Mouse (Mus musculus): ENCODE results near the gene Tspear. TPM values are rescaled to one million over a fixed set of nuclear protein-coding genes. Genes with fewer than 3 reads are reported as not detected.
"Not testable (repeated sequence)": the region's sequence is repeated elsewhere in the genome, so short reads cannot be mapped to it uniquely, and the experiment has no call there.

Tspear gene
- polyA plus RNA-seq, 1 experiment from 2014 or later, result 0.55 TPM

DNA sequence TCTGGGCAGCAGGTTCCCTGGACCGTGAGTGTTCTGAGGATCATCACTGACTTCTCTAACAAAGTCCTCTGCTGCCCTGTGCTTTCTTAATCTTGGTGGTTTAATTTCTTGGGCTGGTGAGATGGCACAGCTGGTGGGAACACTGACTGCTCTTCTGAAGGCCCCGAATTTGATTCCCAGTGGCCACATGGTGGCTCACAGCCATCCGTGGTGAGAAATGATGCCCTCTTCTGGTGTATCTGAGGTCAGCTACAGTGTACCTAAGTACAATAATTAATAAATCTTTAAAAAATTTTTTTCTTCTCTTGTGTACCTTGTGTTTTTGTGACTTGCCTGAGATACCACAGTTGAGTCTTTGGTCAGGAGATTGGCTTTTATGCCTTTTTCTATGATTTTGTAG, 65.9 kb downstream of the Tspear start:
- H3K4me3 ChIP-seq (ENCODE audit: low read depth, low read length); ATAC-seq; H3K36me3 ChIP-seq (ENCODE audit: control insufficient read depth, insufficient read depth, low read length); H3K9ac ChIP-seq (ENCODE audit: low read length); H3K4me1 ChIP-seq (ENCODE audit: control insufficient read depth, insufficient read depth, low read length); H3K4me2 ChIP-seq (ENCODE audit: low read length); H3K27me3 ChIP-seq (replicated peaks; ENCODE audit: control insufficient read depth, insufficient read depth, low read length); H3K27ac ChIP-seq (ENCODE audit: low read depth, low read length); H3K9me3 ChIP-seq (replicated peaks; ENCODE audit: control insufficient read depth, low read length); DNase-seq (ENCODE audit: low spot score): not testable (repeated sequence)
- WGBS, result 61% methylated on average over 3 of the region's 3 CpGs

DNA sequence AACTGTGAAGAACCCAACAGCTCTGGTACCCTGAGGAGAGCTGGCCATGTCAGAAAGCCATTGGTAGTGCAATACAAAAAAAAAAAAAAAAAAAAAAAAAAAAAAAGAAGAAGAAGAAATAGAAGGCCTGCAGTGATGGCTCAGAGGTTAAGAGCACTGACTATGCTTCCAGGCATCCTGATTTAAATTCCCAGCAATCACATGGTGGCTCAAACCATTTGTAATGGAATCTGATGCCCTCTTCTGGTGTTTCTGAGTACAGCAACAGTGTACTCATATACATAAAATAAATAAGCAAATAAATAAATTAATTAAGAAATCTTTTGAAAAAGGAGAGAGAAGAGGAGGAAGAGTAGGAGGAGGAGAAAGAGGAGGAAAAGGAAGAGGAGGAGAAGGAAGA, 67.1 kb downstream of the Tspear start:
- H3K4me3 ChIP-seq (ENCODE audit: low read depth, low read length), result no peak overlapping the region
- ATAC-seq, result no peak
- H3K9ac ChIP-seq (ENCODE audit: low read length), result no peak overlapping the region
- no peaks in the 10 kb centered on the region for H3K4me1 ChIP-seq (ENCODE audit: control insufficient read depth, insufficient read depth, low read length)
- H3K27ac ChIP-seq (ENCODE audit: low read depth, low read length), result no peak overlapping the region
- no peaks in the 10 kb centered on the region for H3K27me3 ChIP-seq (replicated peaks; ENCODE audit: control insufficient read depth, insufficient read depth, low read length)
- H3K9me3 ChIP-seq (replicated peaks; ENCODE audit: control insufficient read depth, low read length), result no peaks in the 10 kb centered on the region
- no peaks in the 10 kb centered on the region for H3K36me3 ChIP-seq (ENCODE audit: control insufficient read depth, insufficient read depth, low read length)
- no peak for DNase-seq (ENCODE audit: low spot score)
- no peak overlapping the region for H3K4me2 ChIP-seq (ENCODE audit: low read length)

DNA sequence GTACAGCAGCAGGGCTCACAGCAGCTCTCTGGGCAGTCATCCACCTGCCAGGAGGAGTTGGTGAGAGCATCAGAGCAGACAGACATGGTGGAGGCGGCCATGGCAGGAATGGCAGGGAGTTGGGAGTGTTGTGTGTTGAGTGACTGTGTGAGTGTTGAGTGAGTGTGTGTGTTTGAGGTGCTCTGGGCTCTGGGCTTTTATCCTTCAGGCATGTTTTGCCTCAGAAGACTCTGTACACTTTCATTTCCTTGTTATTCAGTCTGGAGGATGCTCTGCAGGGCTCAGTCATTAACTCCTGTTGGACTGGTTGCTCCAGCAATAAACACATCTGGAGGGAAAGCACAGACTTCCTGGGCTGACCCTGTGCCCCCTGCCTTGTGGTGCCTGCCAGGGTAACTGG, 73.2 kb downstream of the Tspear start, which contains the start of gene Gm3233:
Gm3233 (minus strand) TSS at position 101 of the 400 bp plus-strand sequence.
- not testable (repeated sequence) for H3K4me1 ChIP-seq (ENCODE audit: control insufficient read depth, insufficient read depth, low read length); H3K9me3 ChIP-seq (replicated peaks; ENCODE audit: control insufficient read depth, low read length); H3K9ac ChIP-seq (ENCODE audit: low read length); ATAC-seq; DNase-seq (ENCODE audit: low spot score); H3K27me3 ChIP-seq (replicated peaks; ENCODE audit: control insufficient read depth, insufficient read depth, low read length); H3K4me3 ChIP-seq (ENCODE audit: low read depth, low read length); H3K27ac ChIP-seq (ENCODE audit: low read depth, low read length); H3K36me3 ChIP-seq (ENCODE audit: control insufficient read depth, insufficient read depth, low read length); H3K4me2 ChIP-seq (ENCODE audit: low read length)
- WGBS, result no CpG with 5 or more reads among the region's 1 CpGs

DNA sequence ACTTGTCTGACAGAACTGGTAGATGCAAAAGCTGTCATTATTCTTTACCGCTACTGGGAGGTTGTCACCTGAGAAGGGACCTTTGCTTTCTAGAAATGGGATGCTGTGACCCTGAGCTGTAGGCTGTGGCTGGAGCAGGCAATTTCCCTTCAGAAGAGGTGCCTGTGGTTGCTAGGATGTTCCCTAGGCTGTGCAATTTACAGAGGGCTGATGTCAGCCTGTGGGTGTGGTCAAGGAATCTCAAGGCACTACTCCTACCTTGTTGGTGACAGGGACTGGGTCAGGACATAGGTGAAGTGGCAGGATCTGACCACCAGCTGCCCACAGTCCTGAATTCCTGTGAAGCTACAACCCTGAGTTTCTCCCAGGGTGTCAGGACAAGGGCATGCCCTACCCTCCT, 83.4 kb downstream of the Tspear start:
- no peaks in the 10 kb centered on the region for H3K27me3 ChIP-seq (replicated peaks; ENCODE audit: control insufficient read depth, insufficient read depth, low read length)
- WGBS, result 74% methylated on average over 1 of the region's 1 CpGs
- H3K27ac ChIP-seq (ENCODE audit: low read depth, low read length), result no peak overlapping the region
- H3K4me3 ChIP-seq (ENCODE audit: low read depth, low read length), result no peak overlapping the region
- ATAC-seq, result no peak
- no peaks in the 10 kb centered on the region for H3K9me3 ChIP-seq (replicated peaks; ENCODE audit: control insufficient read depth, low read length)
- H3K36me3 ChIP-seq (ENCODE audit: control insufficient read depth, insufficient read depth, low read length), result no peaks in the 10 kb centered on the region
- no peak for DNase-seq (ENCODE audit: low spot score)
- H3K4me1 ChIP-seq (ENCODE audit: control insufficient read depth, insufficient read depth, low read length), result no peaks in the 10 kb centered on the region
- no peak overlapping the region for H3K9ac ChIP-seq (ENCODE audit: low read length)
- H3K4me2 ChIP-seq (ENCODE audit: low read length), result no peak overlapping the region

DNA sequence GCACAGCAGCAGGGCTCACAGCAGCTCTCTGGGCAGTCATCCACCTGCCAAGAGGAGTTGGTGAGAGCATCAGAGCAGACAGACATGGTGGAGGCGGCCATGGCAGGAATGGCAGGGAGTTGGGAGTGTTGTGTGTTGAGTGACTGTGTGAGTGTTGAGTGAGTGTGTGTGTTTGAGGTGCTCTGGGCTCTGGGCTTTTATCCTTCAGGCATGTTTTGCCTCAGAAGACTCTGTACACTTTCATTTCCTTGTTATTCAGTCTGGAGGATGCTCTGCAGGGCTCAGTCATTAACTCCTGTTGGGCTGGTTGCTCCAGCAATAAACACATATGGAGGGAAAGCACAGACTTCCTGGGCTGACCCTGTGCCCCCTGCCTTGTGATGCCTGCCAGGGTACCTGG, 84.9 kb downstream of the Tspear start, which contains the start of gene Gm3238:
Gm3238 (minus strand) TSS at position 101 of the 400 bp plus-strand sequence.
- not testable (repeated sequence) for H3K9ac ChIP-seq (ENCODE audit: low read length); H3K4me1 ChIP-seq (ENCODE audit: control insufficient read depth, insufficient read depth, low read length); H3K36me3 ChIP-seq (ENCODE audit: control insufficient read depth, insufficient read depth, low read length); H3K9me3 ChIP-seq (replicated peaks; ENCODE audit: control insufficient read depth, low read length); ATAC-seq; H3K4me2 ChIP-seq (ENCODE audit: low read length); H3K27ac ChIP-seq (ENCODE audit: low read depth, low read length); H3K27me3 ChIP-seq (replicated peaks; ENCODE audit: control insufficient read depth, insufficient read depth, low read length); DNase-seq (ENCODE audit: low spot score); H3K4me3 ChIP-seq (ENCODE audit: low read depth, low read length)
- WGBS, result 71% methylated on average over 1 of the region's 1 CpGs

DNA sequence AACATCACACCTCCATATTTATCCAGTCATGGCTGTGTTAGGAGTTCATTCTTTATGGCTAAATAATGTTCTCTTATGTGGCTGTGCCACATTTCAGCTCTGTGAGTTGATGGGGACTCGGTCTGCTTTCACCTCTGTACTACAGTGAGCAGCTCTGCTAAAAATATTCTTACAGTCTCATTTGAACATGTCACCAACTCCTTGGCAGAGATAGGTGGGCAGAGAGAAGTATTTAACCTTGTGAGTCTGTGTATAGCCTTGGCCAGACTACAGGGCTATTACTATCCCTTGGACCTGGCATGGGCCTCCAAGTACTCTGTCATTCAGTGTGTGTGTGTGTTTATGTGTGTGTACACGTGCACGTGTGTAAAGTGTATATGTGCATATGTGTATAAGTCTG, 85.8 kb downstream of the Tspear start:
- WGBS, result 78% methylated on average over 1 of the region's 3 CpGs
- H3K4me2 ChIP-seq (ENCODE audit: low read length); DNase-seq (ENCODE audit: low spot score); H3K27ac ChIP-seq (ENCODE audit: low read depth, low read length); H3K9me3 ChIP-seq (replicated peaks; ENCODE audit: control insufficient read depth, low read length); H3K27me3 ChIP-seq (replicated peaks; ENCODE audit: control insufficient read depth, insufficient read depth, low read length); H3K36me3 ChIP-seq (ENCODE audit: control insufficient read depth, insufficient read depth, low read length); H3K4me1 ChIP-seq (ENCODE audit: control insufficient read depth, insufficient read depth, low read length); ATAC-seq; H3K4me3 ChIP-seq (ENCODE audit: low read depth, low read length); H3K9ac ChIP-seq (ENCODE audit: low read length): not testable (repeated sequence)

DNA sequence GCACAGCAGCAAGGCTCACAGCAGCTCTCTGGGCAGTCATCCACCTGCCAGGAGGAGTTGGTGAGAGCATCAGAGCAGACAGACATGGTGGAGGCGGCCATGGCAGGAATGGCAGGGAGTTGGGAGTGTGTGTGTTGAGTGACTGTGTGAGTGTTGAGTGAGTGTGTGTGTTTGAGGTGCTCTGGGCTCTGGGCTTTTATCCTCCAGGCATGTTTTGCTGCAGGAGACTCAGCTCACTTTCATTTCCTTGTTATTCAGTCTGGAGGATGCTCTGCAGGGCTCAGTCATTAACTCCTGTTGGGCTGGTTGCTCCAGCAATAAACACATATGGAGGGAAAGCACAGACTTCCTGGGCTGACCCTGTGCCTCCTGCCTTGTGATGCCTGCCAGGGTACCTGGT, 90.5 kb downstream of the Tspear start, which contains the start of gene Gm7138:
Gm7138 (minus strand) TSS at position 101 of the 400 bp plus-strand sequence.
- 60% methylated on average over 1 of the region's 1 CpGs for WGBS
- not testable (repeated sequence) for H3K9ac ChIP-seq (ENCODE audit: low read length); H3K4me3 ChIP-seq (ENCODE audit: low read depth, low read length); H3K9me3 ChIP-seq (replicated peaks; ENCODE audit: control insufficient read depth, low read length); ATAC-seq; H3K4me2 ChIP-seq (ENCODE audit: low read length); H3K4me1 ChIP-seq (ENCODE audit: control insufficient read depth, insufficient read depth, low read length); DNase-seq (ENCODE audit: low spot score); H3K27ac ChIP-seq (ENCODE audit: low read depth, low read length); H3K36me3 ChIP-seq (ENCODE audit: control insufficient read depth, insufficient read depth, low read length); H3K27me3 ChIP-seq (replicated peaks; ENCODE audit: control insufficient read depth, insufficient read depth, low read length)

DNA sequence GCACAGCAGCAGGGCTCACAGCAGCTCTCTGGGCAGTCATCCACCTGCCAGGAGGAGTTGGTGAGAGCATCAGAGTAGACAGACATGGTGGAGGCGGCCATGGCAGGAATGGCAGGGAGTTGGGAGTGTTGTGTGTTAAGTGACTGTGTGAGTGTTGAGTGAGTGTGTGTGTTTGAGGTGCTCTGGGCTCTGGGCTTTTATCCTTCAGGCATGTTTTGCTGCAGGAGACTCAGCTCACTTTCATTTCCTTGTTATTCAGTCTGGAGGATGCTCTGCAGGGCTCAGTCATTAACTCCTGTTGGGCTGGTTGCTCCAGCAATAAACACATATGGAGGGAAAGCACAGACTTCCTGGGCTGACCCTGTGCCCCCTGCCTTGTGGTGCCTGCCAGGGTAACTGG, 96.1 kb downstream of the Tspear start, which contains the start of gene Gm3250:
Gm3250 (minus strand) TSS at position 101 of the 400 bp plus-strand sequence.
- H3K9ac ChIP-seq (ENCODE audit: low read length); H3K36me3 ChIP-seq (ENCODE audit: control insufficient read depth, insufficient read depth, low read length); H3K9me3 ChIP-seq (replicated peaks; ENCODE audit: control insufficient read depth, low read length); ATAC-seq; DNase-seq (ENCODE audit: low spot score); H3K27me3 ChIP-seq (replicated peaks; ENCODE audit: control insufficient read depth, insufficient read depth, low read length); H3K4me1 ChIP-seq (ENCODE audit: control insufficient read depth, insufficient read depth, low read length); H3K27ac ChIP-seq (ENCODE audit: low read depth, low read length); H3K4me2 ChIP-seq (ENCODE audit: low read length); H3K4me3 ChIP-seq (ENCODE audit: low read depth, low read length): not testable (repeated sequence)
- WGBS, result no CpG with 5 or more reads among the region's 1 CpGs

DNA sequence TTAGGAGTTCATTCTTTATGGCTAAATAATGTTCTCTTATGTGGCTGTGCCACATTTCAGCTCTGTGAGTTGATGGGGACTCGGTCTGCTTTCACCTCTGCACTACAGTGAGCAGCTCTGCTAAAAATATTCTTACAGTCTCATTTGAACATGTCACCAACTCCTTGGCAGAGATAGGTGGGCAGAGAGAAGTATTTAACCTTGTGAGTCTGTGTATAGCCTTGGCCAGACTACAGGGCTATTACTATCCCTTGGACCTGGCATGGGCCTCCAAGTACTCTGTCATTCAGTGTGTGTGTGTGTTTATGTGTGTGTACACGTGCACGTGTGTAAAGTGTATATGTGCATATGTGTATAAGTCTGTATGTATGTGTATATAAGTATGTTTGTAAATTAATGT, 97.0 kb downstream of the Tspear start:
- 81% methylated on average over 1 of the region's 3 CpGs for WGBS
- ATAC-seq; H3K4me2 ChIP-seq (ENCODE audit: low read length); DNase-seq (ENCODE audit: low spot score); H3K9me3 ChIP-seq (replicated peaks; ENCODE audit: control insufficient read depth, low read length); H3K27me3 ChIP-seq (replicated peaks; ENCODE audit: control insufficient read depth, insufficient read depth, low read length); H3K4me1 ChIP-seq (ENCODE audit: control insufficient read depth, insufficient read depth, low read length); H3K36me3 ChIP-seq (ENCODE audit: control insufficient read depth, insufficient read depth, low read length); H3K4me3 ChIP-seq (ENCODE audit: low read depth, low read length); H3K9ac ChIP-seq (ENCODE audit: low read length); H3K27ac ChIP-seq (ENCODE audit: low read depth, low read length): not testable (repeated sequence)
